Mouse (Mus musculus): ENCODE measurements around the gene Slc39a1. TPM values are rescaled to one million over a fixed set of nuclear protein-coding genes. Genes with fewer than 3 reads are reported as not detected.

The Slc39a1 gene
- polyA plus RNA-seq (2014; fragmentation: Illumina TruSeq; extraction: RNeasy Lipid Tissue Mini Kit (QIAGEN cat#74804); ENCODE audit: low read depth, low replicate concordance), result 86.1 TPM

DNA sequence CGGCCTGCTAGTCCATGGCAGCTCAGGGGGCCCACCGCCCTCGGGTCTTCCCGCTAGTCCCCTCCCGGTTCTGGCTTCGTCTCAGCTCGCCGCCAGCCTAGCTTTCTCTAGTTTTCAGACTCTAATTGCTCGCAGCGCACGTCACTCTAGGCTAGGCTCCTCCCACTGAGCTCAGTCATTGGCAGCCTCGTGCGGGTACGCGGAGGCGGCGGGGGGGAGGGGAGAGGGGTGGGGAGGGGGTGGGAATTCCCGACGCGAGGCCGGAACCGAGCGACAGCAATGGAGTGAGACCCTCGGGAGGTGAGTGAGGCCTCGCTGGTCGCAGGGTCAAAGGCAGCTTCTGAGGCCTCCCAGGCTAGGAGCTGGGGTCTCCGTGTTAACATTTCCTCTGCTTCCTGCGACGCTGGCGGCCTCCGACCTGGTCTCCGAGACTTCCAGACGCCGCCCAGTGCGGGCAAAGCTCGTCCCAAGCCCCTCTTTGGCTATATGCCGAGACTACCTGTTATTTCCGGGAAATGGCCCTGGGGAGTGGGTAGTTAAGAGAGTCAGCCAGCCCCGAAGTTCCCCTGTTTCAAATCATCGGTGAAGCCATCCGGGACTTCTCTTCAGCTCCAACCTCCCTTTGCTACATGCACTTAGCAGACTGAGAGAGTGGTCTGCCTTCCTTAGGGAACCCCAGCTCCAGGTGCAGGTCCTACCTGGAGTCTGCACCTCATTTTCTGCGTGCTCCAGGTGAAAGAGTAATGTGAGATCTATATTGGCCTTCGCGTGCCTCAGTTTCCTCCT lies at the start of gene Slc39a1:
TSS of gene Slc39a1 (plus strand) at position 213 of the 786 bp plus-strand sequence.

GRCm38 (mm10) chr3:90213377-90213866 lies 34.5 kb upstream of the Slc39a1 start, which contains the start of the genes Rps27 and Rab13:
Gene Rps27 (minus strand): TSS chr3:90213651.
Gene Rab13 (plus strand): TSS chr3:90213695.

GRCm38 (mm10) chr3:90231507-90232333 lies 16.3 kb upstream of the Slc39a1 start, which contains the start of gene Jtb:
Gene Jtb (plus strand): TSS chr3:90231597.

GRCm38 (mm10) chr3:90242984-90243775 lies 4.8 kb upstream of the Slc39a1 start, which contains the start of gene Creb3l4:
Gene Creb3l4 (minus strand): TSS chr3:90243512.

GRCm38 (mm10) chr3:90253653-90254418 lies 5.9 kb downstream of the Slc39a1 start, which contains the start of gene Crtc2:
Gene Crtc2 (plus strand): TSS chr3:90254163.

DNA sequence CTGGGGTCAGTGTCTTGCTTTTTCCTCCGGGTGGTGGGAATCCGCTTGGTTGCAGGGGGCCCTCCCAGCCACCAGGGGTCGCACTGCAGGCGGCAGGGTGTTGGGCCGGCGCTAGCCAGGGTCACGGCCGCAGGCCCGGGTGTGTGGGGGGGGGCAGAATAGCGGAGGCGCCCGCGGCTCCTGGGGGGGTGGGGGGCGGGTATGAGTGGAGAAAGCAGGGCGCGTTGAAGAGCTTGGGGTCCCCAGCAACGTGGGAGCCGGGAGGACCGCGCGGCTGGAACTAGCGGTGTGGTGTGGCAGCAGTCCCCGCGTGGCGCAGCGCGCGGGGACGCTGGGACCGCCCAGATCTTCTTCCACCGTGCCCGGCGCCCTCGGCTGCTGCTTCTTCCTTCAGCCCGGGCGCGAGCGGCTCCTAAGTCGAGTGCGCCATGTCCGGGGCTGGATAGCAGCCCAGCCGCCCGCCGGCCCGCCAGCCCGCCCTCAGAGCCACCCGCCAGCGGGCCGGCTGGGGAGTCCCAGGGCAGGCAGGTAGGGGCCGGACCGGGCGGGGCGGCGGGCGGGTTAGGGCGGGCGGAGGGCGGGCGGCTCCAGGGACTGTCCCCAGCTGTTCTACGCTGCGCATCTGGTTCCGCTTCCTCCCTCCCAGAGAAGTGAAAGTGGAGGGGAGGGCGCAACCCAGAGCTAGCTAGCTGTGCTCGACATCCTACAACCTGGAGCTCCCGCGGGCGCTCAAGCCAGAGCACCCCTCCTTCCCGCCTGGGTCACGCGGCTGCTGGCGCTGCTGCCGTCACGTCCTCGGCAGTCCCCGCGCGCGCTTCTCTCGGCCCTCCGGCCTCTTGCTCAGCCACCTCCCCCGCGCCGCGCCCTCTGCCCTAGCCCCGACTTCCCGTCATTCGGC lies 17.3 kb downstream of the Slc39a1 start, which contains the start of gene Dennd4b:
TSS of gene Dennd4b (plus strand) at position 152 of the 898 bp plus-strand sequence.

DNA sequence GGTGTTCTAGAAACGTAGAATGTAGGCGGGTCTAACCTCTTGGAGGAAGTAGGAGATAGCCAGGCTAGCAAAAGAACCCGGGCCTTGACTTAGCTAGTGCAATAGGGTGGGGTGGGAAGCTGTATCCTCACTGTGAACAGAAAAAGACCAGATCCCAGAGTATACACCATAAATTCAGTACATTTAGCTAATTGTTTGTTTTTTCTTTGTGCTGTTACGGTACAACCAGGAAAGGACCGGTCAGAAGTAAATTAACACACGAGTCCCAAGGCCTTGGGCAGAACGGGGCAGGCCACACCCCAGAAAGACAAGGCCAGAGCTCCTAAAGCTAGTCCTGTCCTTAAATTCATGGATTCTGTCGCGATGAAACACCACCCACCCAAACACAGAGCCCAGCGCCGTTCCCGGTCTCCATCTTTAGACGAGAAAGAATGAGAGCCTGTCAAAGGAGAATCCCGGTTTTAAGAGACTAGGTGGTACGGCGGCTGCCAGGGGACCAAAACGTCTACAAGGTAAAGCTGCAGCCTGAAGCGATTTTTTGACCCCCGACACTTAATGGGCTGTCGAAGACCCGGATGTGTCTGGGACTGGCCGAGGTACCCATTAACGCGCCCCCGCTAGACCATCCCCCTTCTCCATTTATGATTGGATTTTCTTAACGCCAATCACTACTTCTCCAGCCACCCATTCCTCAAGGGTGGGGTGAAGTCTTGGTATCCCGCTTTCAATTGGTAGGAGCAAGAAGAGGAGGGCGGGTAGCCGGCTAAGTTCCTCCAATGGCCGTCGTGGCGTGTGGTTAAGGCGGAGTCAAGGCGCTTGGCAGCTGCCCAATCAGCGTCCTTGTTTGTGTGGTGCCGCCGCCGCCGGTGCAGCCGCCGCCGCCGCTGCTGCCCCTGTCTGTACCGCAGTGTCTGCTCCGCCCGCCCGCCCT lies 44.6 kb downstream of the Slc39a1 start, which contains the start of gene Gatad2b:
TSS of gene Gatad2b (plus strand) at position 834 of the 931 bp plus-strand sequence.

Other genes starting within 250 kb of the Slc39a1 start
- 74.8 TPM for gene Hax1, start 249.4 kb upstream of the Slc39a1 start, polyA plus RNA-seq (2014; fragmentation: Illumina TruSeq; extraction: RNeasy Lipid Tissue Mini Kit (QIAGEN cat#74804); ENCODE audit: low read depth, low replicate concordance)
- gene 4933434E20Rik, start 196.5 kb upstream of the Slc39a1 start, polyA plus RNA-seq (2014; fragmentation: Illumina TruSeq; extraction: RNeasy Lipid Tissue Mini Kit (QIAGEN cat#74804); ENCODE audit: low read depth, low replicate concordance), result 87.0 TPM
- 93.6 TPM for gene Ubap2l, start 195.5 kb upstream of the Slc39a1 start, polyA plus RNA-seq (2014; fragmentation: Illumina TruSeq; extraction: RNeasy Lipid Tissue Mini Kit (QIAGEN cat#74804); ENCODE audit: low read depth, low replicate concordance)
- gene Tpm3, start 175.5 kb upstream of the Slc39a1 start, polyA plus RNA-seq (2014; fragmentation: Illumina TruSeq; extraction: RNeasy Lipid Tissue Mini Kit (QIAGEN cat#74804); ENCODE audit: low read depth, low replicate concordance), result 218 TPM
- gene Nup210l, start 144.0 kb upstream of the Slc39a1 start, polyA plus RNA-seq (2014; fragmentation: Illumina TruSeq; extraction: RNeasy Lipid Tissue Mini Kit (QIAGEN cat#74804); ENCODE audit: low read depth, low replicate concordance), result 0.76 TPM
- gene Rps27, start 34.5 kb upstream of the Slc39a1 start, polyA plus RNA-seq (2014; fragmentation: Illumina TruSeq; extraction: RNeasy Lipid Tissue Mini Kit (QIAGEN cat#74804); ENCODE audit: low read depth, low replicate concordance), result 3,735 TPM
- gene Rab13, start 34.5 kb upstream of the Slc39a1 start, polyA plus RNA-seq (2014; fragmentation: Illumina TruSeq; extraction: RNeasy Lipid Tissue Mini Kit (QIAGEN cat#74804); ENCODE audit: low read depth, low replicate concordance), result 21.7 TPM
- gene Jtb, start 16.6 kb upstream of the Slc39a1 start, polyA plus RNA-seq (2014; fragmentation: Illumina TruSeq; extraction: RNeasy Lipid Tissue Mini Kit (QIAGEN cat#74804); ENCODE audit: low read depth, low replicate concordance), result 72.0 TPM
- 4.3 TPM for gene Creb3l4, start 4.7 kb upstream of the Slc39a1 start, polyA plus RNA-seq (2014; fragmentation: Illumina TruSeq; extraction: RNeasy Lipid Tissue Mini Kit (QIAGEN cat#74804); ENCODE audit: low read depth, low replicate concordance)
- 44.9 TPM for gene Crtc2, start 6.0 kb downstream of the Slc39a1 start, polyA plus RNA-seq (2014; fragmentation: Illumina TruSeq; extraction: RNeasy Lipid Tissue Mini Kit (QIAGEN cat#74804); ENCODE audit: low read depth, low replicate concordance)
- 8.7 TPM for gene Dennd4b, start 17.0 kb downstream of the Slc39a1 start, polyA plus RNA-seq (2014; fragmentation: Illumina TruSeq; extraction: RNeasy Lipid Tissue Mini Kit (QIAGEN cat#74804); ENCODE audit: low read depth, low replicate concordance)
- 19.4 TPM for gene Gatad2b, start 45.0 kb downstream of the Slc39a1 start, polyA plus RNA-seq (2014; fragmentation: Illumina TruSeq; extraction: RNeasy Lipid Tissue Mini Kit (QIAGEN cat#74804); ENCODE audit: low read depth, low replicate concordance)
- gene Slc27a3, start 141.8 kb downstream of the Slc39a1 start, polyA plus RNA-seq (2014; fragmentation: Illumina TruSeq; extraction: RNeasy Lipid Tissue Mini Kit (QIAGEN cat#74804); ENCODE audit: low read depth, low replicate concordance), result 5.7 TPM
- gene Ints3, start 185.4 kb downstream of the Slc39a1 start, polyA plus RNA-seq (2014; fragmentation: Illumina TruSeq; extraction: RNeasy Lipid Tissue Mini Kit (QIAGEN cat#74804); ENCODE audit: low read depth, low replicate concordance), result 33.2 TPM
- 28.7 TPM for gene Npr1, start 217.7 kb downstream of the Slc39a1 start, polyA plus RNA-seq (2014; fragmentation: Illumina TruSeq; extraction: RNeasy Lipid Tissue Mini Kit (QIAGEN cat#74804); ENCODE audit: low read depth, low replicate concordance)
- gene Ilf2, start 228.0 kb downstream of the Slc39a1 start, polyA plus RNA-seq (2014; fragmentation: Illumina TruSeq; extraction: RNeasy Lipid Tissue Mini Kit (QIAGEN cat#74804); ENCODE audit: low read depth, low replicate concordance), result 60.7 TPM
- 66.2 TPM for gene Snapin, start 242.9 kb downstream of the Slc39a1 start, polyA plus RNA-seq (2014; fragmentation: Illumina TruSeq; extraction: RNeasy Lipid Tissue Mini Kit (QIAGEN cat#74804); ENCODE audit: low read depth, low replicate concordance)

Measured in adipose tissue, adult 10 weeks (tissue).